Mouse (Mus musculus) retina, adult 2 months (tissue): Measurements from ENCODE around the gene Mycbp2.

ENCODE experiments used
- DNase-seq: peaks from one replicate; pipeline ENCODE4 v3.0.0-alpha.2; 2012; ENCODE audit warnings: low read depth, low spot score

The Mycbp2 gene

DNA sequence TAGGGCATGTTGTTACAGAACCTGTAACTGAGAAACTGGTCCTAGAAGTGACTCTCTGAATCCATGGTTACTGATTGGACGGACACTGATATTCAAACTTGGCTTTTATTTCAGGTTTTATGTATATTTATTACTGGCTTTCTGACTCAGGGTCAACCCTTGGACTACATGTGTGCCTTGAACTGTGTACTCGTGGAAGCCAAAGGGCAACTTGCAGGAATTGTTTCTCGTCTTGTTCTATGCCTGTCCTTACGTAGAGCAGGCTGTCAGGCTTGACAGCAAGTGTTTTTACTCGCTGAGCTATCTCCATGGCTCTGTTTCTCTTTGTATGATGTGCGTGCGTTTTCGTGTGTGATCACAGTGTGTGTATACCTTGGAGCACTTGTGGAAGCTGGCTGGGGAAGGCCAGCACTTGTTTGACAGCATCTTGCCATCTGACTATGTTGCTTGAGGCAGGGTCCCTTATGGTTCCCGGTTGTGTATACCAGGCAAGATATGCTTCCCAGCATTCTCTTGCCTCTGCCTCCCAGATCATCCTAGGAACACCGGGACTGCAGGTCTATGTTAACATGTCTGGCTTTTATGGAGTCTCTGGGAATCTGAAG is 243.8 kb downstream of the Mycbp2 start:
- DNase-seq: no peak

- no peak for DNase-seq
These were observed 244.4 kb downstream of the Mycbp2 start for GRCm38 (mm10) chr14:103102246-103102645.

- DNase-seq: no peak
These were observed 245.4 kb downstream of the Mycbp2 start for GRCm38 (mm10) chr14:103101171-103101570.

GRCm38 (mm10) chr14:103100296-103100695 is 246.3 kb downstream of the Mycbp2 start:
- DNase-seq: no peak

GRCm38 (mm10) chr14:103099238-103099933 is 247.2 kb downstream of the Mycbp2 start, which contains the start of gene Fbxl3:
Gene Fbxl3, minus strand, starts transcription at chr14:103099566.
- peak; percentile 74 for DNase-seq

DNA sequence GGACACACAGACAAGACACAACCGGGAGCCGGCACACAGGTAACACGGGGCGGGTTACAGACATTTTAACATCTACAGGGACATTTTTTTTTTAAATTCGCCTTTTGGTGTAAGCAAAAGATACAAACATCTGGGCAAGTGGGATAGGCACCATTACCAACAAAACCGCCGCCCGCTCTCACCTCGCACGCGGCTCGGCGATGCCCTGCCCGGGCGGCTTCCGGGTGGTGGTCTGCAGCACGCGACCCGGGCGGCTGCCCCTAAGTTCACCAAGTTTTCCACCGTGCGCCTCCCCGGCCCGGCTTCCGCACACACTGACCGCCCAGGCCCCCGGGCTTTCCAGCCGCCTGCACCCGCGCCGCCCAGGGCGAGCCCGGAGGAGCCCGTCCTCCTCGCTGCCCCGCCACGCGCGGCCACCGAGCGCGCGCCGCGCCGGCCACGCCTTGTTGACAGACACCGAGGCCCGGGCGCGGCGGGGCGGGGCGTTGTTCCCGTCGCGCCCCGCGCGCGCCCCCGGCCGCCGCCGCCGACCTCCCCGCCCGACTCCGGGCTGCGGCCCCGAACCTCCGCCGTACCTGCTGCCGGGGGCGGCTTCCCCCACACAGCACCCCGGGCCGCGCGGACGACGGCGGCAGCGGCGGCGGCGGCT is 247.9 kb downstream of the Mycbp2 start:
- peak; percentile 63 for DNase-seq

- no peak for DNase-seq
These were observed 248.4 kb downstream of the Mycbp2 start for GRCm38 (mm10) chr14:103098213-103098586.

DNA sequence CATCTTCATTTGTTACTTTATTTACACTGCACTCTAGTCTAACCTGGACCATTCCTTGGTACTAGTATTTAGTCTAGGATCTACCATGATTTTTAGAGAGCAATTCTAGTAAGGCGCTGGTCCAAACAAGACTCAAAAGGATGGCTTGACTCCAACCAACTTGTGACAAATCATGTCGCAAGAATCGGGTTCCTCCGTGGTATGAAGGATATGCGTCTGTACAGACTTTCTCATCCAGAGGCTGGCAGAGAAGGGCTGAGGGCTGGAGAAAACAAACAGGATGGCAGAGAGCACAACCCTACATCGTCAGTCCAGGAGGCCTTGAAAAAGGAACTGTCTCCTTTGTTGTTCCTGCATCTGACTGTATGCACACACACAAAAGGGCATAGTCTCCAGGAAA is 250.0 kb downstream of the Mycbp2 start:
- DNase-seq: no peak

DNA sequence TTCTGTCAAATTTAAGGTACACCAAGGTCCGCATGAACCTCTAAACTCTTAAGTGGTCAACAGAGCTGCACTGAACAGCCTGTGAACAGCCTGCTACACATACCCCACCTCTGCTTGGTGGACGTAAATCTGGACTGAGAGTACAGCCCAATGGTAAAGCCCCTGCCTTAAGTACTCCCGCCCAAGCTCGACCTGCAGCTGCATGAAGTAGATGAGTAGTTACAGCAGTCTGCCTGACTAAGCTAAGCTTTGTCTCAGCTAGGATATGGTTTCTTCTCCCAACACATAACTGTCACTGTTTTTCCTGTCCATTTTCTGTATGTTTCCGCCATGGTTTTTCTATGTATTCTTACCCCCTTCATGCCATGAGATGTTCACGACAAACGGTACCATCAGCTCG is 250.8 kb downstream of the Mycbp2 start:
- no peak for DNase-seq

GRCm38 (mm10) chr14:103095036-103095435 is 251.6 kb downstream of the Mycbp2 start:
- no peak for DNase-seq

GRCm38 (mm10) chr14:103093670-103094069 is 252.9 kb downstream of the Mycbp2 start:
- no peak for DNase-seq

- no peak for DNase-seq
These were observed 253.4 kb downstream of the Mycbp2 start for GRCm38 (mm10) chr14:103093236-103093635.

GRCm38 (mm10) chr14:103088624-103089023 is 258.0 kb downstream of the Mycbp2 start:
- DNase-seq: no peak

DNA sequence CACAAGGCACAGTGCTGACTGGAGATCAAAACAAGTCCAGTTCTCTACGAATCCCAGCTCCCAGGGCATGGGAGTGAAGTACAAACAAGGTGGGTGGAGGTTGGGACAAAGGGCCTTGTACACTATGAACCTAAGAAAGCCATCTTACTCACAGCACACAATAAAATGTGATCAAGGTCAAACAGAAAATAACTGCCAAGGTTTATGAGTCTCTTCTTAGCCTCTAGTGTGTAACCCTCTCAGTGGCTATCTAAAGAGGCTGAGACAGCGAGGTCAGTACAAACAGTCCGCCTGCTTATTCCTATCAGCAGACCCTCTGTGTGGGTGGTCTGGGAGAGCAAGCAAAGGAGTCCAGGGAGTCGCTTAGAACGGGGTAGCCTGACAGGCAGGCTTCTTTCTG is 258.8 kb downstream of the Mycbp2 start:
- DNase-seq: no peak

DNA sequence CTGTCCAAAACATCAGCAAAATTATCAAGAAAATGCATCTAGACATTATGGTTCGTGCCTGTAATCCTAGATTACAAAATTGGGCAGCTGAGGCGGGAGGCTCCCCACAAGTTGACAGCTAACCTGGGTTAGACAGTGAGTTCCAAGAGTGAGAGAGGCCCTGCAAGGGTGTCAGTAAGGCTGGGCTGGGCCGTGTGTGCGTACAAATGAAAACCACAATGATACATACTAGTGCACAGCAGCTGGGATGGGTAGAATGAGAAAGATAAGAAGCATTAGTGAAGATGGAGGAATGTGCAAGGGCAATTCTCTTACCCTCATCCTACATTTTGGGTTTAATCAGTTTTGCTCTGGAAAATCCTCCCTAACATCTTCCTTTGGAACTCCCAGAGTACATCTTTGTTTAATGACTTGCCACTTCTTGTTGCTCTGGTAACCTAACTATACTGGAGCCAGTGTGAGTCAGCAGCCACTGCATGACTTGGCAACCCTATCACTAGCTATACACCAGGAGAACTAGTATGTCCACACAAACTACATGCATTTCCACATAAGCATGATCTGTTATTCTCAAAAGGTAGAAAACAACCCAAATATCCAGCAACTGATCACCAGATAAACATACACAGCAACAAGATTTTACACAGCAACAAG is 259.8 kb downstream of the Mycbp2 start:
- no peak for DNase-seq

DNA sequence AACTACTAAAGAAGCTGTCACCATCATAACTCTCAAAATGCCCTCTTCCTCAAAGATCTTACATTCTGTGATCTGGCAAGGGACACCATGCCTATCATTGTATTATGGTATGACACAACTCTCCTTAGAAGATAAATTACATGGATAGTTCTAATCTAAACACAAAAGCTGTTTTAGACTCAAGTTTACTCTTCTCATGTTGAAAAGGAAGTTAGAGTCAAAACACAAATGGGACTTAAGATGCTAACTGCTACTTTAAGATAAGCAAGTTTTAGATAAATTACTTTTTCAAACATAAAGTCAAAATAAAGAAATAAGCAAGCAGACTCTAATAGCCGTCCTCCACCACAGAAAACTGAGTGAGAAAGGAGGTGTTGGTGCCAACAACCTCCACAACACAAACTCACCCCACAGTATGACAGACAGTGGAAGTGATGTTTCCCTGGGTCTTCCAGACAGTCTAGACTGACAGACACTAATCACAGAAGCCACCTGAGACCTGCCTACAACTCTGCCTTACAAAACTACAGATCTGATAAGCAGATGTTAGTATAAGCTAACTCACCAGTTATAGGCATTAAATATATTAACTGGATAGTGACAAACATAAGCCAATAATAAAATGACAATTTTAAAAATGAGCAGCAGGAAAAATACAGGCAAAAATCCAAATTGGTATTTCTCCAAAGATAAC is 260.6 kb downstream of the Mycbp2 start:
- DNase-seq: no peak

DNA sequence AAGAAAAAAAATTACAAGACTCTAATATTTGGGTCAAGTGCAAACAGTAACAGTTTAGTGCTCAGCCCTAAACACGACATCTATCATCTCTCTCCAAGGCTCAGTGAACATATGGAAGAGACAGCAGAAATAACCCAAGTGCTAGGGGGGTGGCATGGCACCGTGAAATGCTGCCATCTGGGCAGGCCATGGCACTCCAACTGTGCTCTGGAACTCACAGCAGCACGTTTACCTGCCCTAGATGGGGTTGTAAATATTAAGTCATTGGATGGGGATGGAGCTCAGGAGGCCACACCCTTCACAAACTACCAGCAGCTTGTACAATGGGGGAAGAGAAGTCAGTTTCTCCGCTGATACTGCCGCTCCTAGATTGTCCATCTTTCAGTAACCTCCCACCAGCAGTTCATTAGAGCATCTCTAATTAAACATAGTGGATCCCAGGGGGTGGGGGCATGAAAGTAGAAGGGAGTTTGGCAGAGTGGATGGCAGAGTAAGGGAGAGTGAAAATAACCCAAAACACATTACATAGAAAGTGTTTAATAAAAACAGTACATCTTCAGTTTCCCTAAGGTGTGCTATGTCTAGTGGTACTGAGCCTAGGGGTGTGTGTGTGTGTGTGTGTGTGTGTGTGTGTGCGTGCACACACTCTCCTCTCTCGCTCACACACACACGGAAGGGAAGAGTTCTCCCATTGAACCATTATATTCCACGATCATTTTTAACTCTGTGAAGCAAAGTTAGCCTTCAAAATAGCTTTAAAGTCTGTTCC is 267.2 kb downstream of the Mycbp2 start:
- DNase-seq: no peak

GRCm38 (mm10) chr14:103078006-103078912 is 268.4 kb downstream of the Mycbp2 start:
- no peak for DNase-seq

- no peak for DNase-seq
These were observed 269.2 kb downstream of the Mycbp2 start for GRCm38 (mm10) chr14:103077272-103078005.
